Mouse (Mus musculus): ENCODE measurements around the gene Cgnl1. TPM values are rescaled to one million over a fixed set of nuclear protein-coding genes. Genes with fewer than 3 reads are reported as not detected.

The Cgnl1 gene
- polyA plus RNA-seq, 1 experiment, result 2.8 TPM

DNA sequence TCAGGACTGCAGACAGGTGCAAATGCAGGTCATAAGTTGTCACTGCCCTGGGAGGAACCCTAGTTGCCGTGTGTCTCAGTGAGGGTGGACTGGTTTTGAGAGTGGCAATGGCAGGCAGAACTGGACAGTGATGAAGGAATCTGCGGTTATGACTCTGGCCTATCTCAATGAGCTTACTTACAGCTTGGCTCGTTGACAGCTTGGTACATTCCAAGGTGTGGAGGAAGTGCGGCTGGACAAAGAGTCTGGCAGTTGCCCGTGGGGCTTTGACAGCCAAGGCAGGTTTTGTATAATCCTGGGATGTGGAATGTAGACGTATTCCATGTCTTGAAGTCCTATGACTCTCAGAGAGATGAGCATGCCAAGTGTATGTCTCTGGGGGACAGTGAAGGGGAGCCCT lies 162.4 kb downstream of the Cgnl1 start:
- 93% methylated on average over 6 of the region's 6 CpGs for WGBS
- no peak overlapping the region for H3K27ac ChIP-seq (ENCODE audit: control insufficient read depth, insufficient read depth, low read length)

GRCm38 (mm10) chr9:71606296-71607057 lies 164.9 kb downstream of the Cgnl1 start:
- no peak for TF ChIP-seq CTCF (IDR thresholded peaks at IDR 0.05; ENCODE audit: borderline replicate concordance, control insufficient read depth, extremely low read depth, insufficient read depth, low read length, poor library complexity)
- TF ChIP-seq POLR2A (IDR thresholded peaks at IDR 0.05; ENCODE audit: control insufficient read depth, extremely low read depth, insufficient read depth, low read length, poor library complexity), result no peak
- Histone ChIP-seq H3K4me1 (replicated peaks; ENCODE audit: control insufficient read depth, insufficient read depth, low read length) (peaks cover 8% of the 10 kb centered on the region), H3K36me3 (ENCODE audit: control insufficient read depth, insufficient read depth, low read length) (no peaks in the 10 kb centered on the region), H3K27ac (ENCODE audit: control insufficient read depth, insufficient read depth, low read length) (no peak overlapping the region), H3K4me3 (ENCODE audit: control insufficient read depth, insufficient read depth, low read length) (no peak overlapping the region), H3K27me3 (ENCODE audit: control insufficient read depth, insufficient read depth, low read length) (no peaks in the 10 kb centered on the region)
- WGBS, result 20% methylated on average over 13 of the region's 13 CpGs
- peak; percentile 33 for DNase-seq

More for the DNA sequence above, 162.4 kb downstream of the Cgnl1 start:
- H3K4me1 ChIP-seq (replicated peaks; ENCODE audit: control insufficient read depth, insufficient read depth, low read length), result peaks cover 12% of the 10 kb centered on the region
- TF ChIP-seq POLR2A (IDR thresholded peaks at IDR 0.05; ENCODE audit: control insufficient read depth, extremely low read depth, insufficient read depth, low read length, poor library complexity), result no peak
- TF ChIP-seq CTCF (IDR thresholded peaks at IDR 0.05; ENCODE audit: borderline replicate concordance, control insufficient read depth, extremely low read depth, insufficient read depth, low read length, poor library complexity), result no peak
- no peak overlapping the region for H3K4me3 ChIP-seq (ENCODE audit: control insufficient read depth, insufficient read depth, low read length)
- no peaks in the 10 kb centered on the region for H3K36me3 ChIP-seq (ENCODE audit: control insufficient read depth, insufficient read depth, low read length)
- no peaks in the 10 kb centered on the region for H3K27me3 ChIP-seq (ENCODE audit: control insufficient read depth, insufficient read depth, low read length)
- no peak for DNase-seq

DNA sequence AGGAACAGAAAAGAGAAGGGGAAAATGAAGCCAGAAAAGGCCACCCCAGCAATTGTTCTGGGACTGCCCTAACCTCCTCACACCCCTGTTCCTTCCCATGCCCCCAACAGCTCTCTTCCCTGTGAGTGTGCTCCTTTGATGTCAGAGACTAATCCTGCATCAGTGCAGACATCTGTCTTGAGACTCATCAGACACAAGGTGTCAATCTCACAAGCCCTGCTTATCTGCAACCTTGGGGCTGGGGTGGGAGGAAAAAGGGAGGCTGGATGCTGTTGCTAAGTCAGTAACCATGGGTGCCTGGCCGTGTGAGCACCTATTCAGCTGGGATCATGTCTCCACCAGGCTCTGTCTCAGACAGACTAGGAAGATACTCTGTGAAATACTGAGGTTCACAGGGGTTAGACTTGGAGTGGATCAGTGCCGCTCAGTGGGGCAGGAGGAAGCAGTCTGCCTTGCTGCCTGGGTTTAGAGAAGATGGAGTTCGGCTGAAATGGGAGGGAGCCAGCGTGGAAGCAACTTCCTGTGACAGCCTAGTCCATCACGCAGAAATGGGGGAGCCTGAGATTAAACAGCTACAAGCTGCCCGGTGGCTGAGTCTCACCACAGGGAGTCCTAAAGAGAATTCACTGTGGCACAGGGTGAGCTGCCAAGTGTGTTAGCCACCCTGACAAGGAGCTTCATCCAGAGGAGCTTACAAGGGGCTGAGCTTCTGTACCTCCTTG lies 166.3 kb downstream of the Cgnl1 start:
- H3K4me1 ChIP-seq (replicated peaks; ENCODE audit: control insufficient read depth, insufficient read depth, low read length), result peaks cover 8% of the 10 kb centered on the region
- no peak for DNase-seq
- H3K27me3 ChIP-seq (ENCODE audit: control insufficient read depth, insufficient read depth, low read length), result no peaks in the 10 kb centered on the region
- H3K4me3 ChIP-seq (ENCODE audit: control insufficient read depth, insufficient read depth, low read length), result no peak overlapping the region
- no peak for TF ChIP-seq POLR2A (IDR thresholded peaks at IDR 0.05; ENCODE audit: control insufficient read depth, extremely low read depth, insufficient read depth, low read length, poor library complexity)
- no peak for TF ChIP-seq CTCF (IDR thresholded peaks at IDR 0.05; ENCODE audit: borderline replicate concordance, control insufficient read depth, extremely low read depth, insufficient read depth, low read length, poor library complexity)
- H3K27ac ChIP-seq (ENCODE audit: control insufficient read depth, insufficient read depth, low read length), result no peak overlapping the region
- no peaks in the 10 kb centered on the region for H3K36me3 ChIP-seq (ENCODE audit: control insufficient read depth, insufficient read depth, low read length)
- WGBS, result 69% methylated on average over 6 of the region's 6 CpGs

- Histone ChIP-seq H3K4me1 (replicated peaks; ENCODE audit: control insufficient read depth, insufficient read depth, low read length) (peaks cover 14% of the 10 kb centered on the region), H3K27ac (ENCODE audit: control insufficient read depth, insufficient read depth, low read length) (no peak overlapping the region), H3K36me3 (ENCODE audit: control insufficient read depth, insufficient read depth, low read length) (no peaks in the 10 kb centered on the region), H3K27me3 (ENCODE audit: control insufficient read depth, insufficient read depth, low read length) (no peaks in the 10 kb centered on the region), H3K4me3 (ENCODE audit: control insufficient read depth, insufficient read depth, low read length) (no peak overlapping the region)
- whole genome bisulfite sequencing, result 82% methylated on average over 7 of the region's 7 CpGs
- DNase-seq, result no peak
- TF ChIP-seq POLR2A (IDR thresholded peaks at IDR 0.05; ENCODE audit: control insufficient read depth, extremely low read depth, insufficient read depth, low read length, poor library complexity) (no peak), CTCF (IDR thresholded peaks at IDR 0.05; ENCODE audit: borderline replicate concordance, control insufficient read depth, extremely low read depth, insufficient read depth, low read length, poor library complexity) (no peak)
Observed at GRCm38 (mm10) chr9:71599861-71600260, 171.5 kb downstream of the Cgnl1 start.

DNA sequence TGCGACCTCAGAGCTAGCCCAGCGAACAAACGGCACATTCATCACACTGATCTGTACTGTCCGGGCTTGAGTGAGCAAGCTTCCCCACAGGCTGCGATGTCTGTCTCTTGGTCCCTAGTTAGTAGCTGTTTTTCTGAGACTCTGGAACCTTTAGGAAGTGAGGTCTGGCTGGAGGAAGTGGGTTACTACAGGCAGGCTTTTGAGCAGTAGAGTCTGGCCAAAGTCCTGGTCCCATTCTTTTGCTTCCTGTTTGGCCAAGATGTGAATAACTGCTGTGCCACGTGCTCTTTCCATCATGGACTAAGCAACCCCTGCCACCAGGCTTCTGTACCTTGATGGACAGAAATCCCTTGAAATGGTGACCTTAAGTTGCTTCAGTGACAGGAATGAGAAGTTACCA lies 174.5 kb downstream of the Cgnl1 start:
- no peak for DNase-seq
- Histone ChIP-seq H3K36me3 (ENCODE audit: control insufficient read depth, insufficient read depth, low read length) (no peaks in the 10 kb centered on the region), H3K4me1 (replicated peaks; ENCODE audit: control insufficient read depth, insufficient read depth, low read length) (peaks cover 23% of the 10 kb centered on the region), H3K4me3 (ENCODE audit: control insufficient read depth, insufficient read depth, low read length) (no peak overlapping the region), H3K27ac (ENCODE audit: control insufficient read depth, insufficient read depth, low read length) (no peak overlapping the region), H3K27me3 (ENCODE audit: control insufficient read depth, insufficient read depth, low read length) (no peaks in the 10 kb centered on the region)
- no peak for TF ChIP-seq CTCF (IDR thresholded peaks at IDR 0.05; ENCODE audit: borderline replicate concordance, control insufficient read depth, extremely low read depth, insufficient read depth, low read length, poor library complexity)
- TF ChIP-seq POLR2A (IDR thresholded peaks at IDR 0.05; ENCODE audit: control insufficient read depth, extremely low read depth, insufficient read depth, low read length, poor library complexity), result no peak
- 74% methylated on average over 6 of the region's 6 CpGs for WGBS

DNA sequence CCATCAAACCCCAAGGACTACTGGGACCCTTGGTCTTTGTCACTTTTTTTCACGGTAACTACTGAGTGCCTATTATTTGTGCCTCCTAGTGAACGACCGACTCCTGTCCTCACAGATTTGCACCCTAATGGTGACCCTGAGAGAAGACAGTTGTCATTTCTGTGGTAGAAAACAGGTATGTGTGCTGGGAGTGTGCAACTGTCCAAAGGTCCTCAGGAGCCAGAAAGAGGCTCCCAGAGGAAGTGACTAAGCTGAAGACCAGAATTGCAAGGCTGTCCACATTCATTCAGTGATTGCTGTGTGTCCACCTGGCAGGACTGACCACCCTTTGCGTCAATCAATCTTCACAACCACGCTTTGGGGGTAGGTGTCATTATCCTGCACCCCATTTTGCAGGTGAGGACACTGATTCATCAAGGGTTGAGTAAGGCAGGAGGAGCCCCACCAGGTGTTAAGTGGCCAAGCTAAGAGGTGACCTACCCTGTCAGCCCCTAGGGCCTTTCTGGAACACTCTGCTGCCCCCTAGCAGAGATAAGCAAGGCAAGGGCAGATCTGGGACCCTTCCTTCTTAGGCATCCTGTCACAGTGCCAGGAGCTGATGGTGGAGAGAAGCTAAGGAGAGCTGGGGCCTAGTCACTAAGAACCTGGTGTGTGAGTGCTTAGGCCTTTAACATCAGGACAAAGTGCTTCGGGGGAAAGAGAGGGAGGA lies 178.7 kb downstream of the Cgnl1 start:
- TF ChIP-seq POLR2A (IDR thresholded peaks at IDR 0.05; ENCODE audit: control insufficient read depth, extremely low read depth, insufficient read depth, low read length, poor library complexity) (no peak), CTCF (IDR thresholded peaks at IDR 0.05; ENCODE audit: borderline replicate concordance, control insufficient read depth, extremely low read depth, insufficient read depth, low read length, poor library complexity) (no peak)
- 46% methylated on average over 6 of the region's 6 CpGs for WGBS
- no peak overlapping the region for H3K27ac ChIP-seq (ENCODE audit: control insufficient read depth, insufficient read depth, low read length)

More for the DNA sequence above, 178.7 kb downstream of the Cgnl1 start:
- H3K4me1 ChIP-seq (replicated peaks; ENCODE audit: control insufficient read depth, insufficient read depth, low read length), result peaks cover 32% of the 10 kb centered on the region
- H3K4me3 ChIP-seq (ENCODE audit: control insufficient read depth, insufficient read depth, low read length), result 0 out of 2 replicates have a peak overlapping the region, but pooled peaks have one; percentile 11
- H3K36me3 ChIP-seq (ENCODE audit: control insufficient read depth, insufficient read depth, low read length), result no peaks in the 10 kb centered on the region
- peak; percentile 40 for DNase-seq
- no peaks in the 10 kb centered on the region for H3K27me3 ChIP-seq (ENCODE audit: control insufficient read depth, insufficient read depth, low read length)

All from thymus, adult 2 months (tissue).